Mouse (Mus musculus) adrenal gland, adult 18-20 months (tissue): ENCODE data around the gene Zfand3. TPM values are rescaled to one million over a fixed set of nuclear protein-coding genes. Genes with fewer than 3 reads are reported as not detected.

Source experiments
- DNase-seq, 2 experiments: peaks; one replicate each; pipeline ENCODE4 v3.0.0; 2021 to 2022; ENCODE audit warnings: low spot score in 2 of 2
- total RNA-seq, 2 experiments: library from RNA; stranded (reverse); gene quantifications; 1 replicate in 1 of 2; 2 replicates in 1 of 2; pipeline ENCODE4 v1.2.3; 2021

Gene Zfand3
- total RNA-seq, 2 experiments from 2014 or later = 162 to 171 TPM

GRCm38 (mm10) chr17:30188031-30188981, 183.8 kb downstream of the Zfand3 start:
- peak in 1 of 2 experiments; percentile 18 for DNase-seq

- peak in 1 of 2 experiments; percentile 25 for DNase-seq
These were observed 186.6 kb downstream of the Zfand3 start for GRCm38 (mm10) chr17:30191097-30191640.

- peak in 1 of 2 experiments; percentile 17 for DNase-seq
These were observed 188.0 kb downstream of the Zfand3 start for GRCm38 (mm10) chr17:30192416-30193005.

GRCm38 (mm10) chr17:30193615-30194014, 189.1 kb downstream of the Zfand3 start:
- no peak for DNase-seq

GRCm38 (mm10) chr17:30194091-30194490, 189.6 kb downstream of the Zfand3 start:
- DNase-seq = peak; percentile 20 to 25

GRCm38 (mm10) chr17:30194629-30195445, 190.3 kb downstream of the Zfand3 start:
- DNase-seq = peak; percentile 14 to 17

GRCm38 (mm10) chr17:30195591-30196183, 191.2 kb downstream of the Zfand3 start:
- peak; percentile 7 to 19 for DNase-seq

GRCm38 (mm10) chr17:30196401-30197279, 192.1 kb downstream of the Zfand3 start:
- peak in 1 of 2 experiments; percentile 23 for DNase-seq

- peak in 1 of 2 experiments; percentile 20 for DNase-seq
These were observed 192.9 kb downstream of the Zfand3 start for GRCm38 (mm10) chr17:30197280-30198030.

- peak in 1 of 2 experiments; percentile 22 for DNase-seq
These were observed 193.9 kb downstream of the Zfand3 start for GRCm38 (mm10) chr17:30198422-30198821.

- no peak for DNase-seq
These were observed 195.1 kb downstream of the Zfand3 start for GRCm38 (mm10) chr17:30199374-30200247.

GRCm38 (mm10) chr17:30200283-30200682, 195.8 kb downstream of the Zfand3 start:
- DNase-seq = no peak

GRCm38 (mm10) chr17:30205062-30205825, 200.7 kb downstream of the Zfand3 start:
- peak; percentile 59 to 72 for DNase-seq

- no peak for DNase-seq
These were observed 205.7 kb downstream of the Zfand3 start for GRCm38 (mm10) chr17:30210262-30210661.

GRCm38 (mm10) chr17:30210936-30211335, 206.4 kb downstream of the Zfand3 start:
- DNase-seq = no peak

- DNase-seq = no peak
These were observed 208.1 kb downstream of the Zfand3 start for GRCm38 (mm10) chr17:30212647-30213046.

- DNase-seq = no peak
These were observed 208.8 kb downstream of the Zfand3 start for GRCm38 (mm10) chr17:30213371-30213770.
